Mouse (Mus musculus) MEL (cell line): ENCODE measurements around the gene Mecp2.

Experiments used
- CHD2 ChIP-seq: IDR thresholded peaks from 2 replicates; pipeline ENCODE4 v1.6.1; 2011; ENCODE audit warnings: low read length, improper control_type of control experiment
- EP300 ChIP-seq, 2 experiments: IDR thresholded peaks; 2 replicates each; pipeline ENCODE4 v1.6.1; 2011; ENCODE audit warnings: improper control_type of control experiment in 2 of 2, low read length in 2 of 2, low read depth in 1 of 2, mild to moderate bottlenecking in 1 of 2
- GABPA ChIP-seq: IDR thresholded peaks from 2 replicates; pipeline ENCODE4 v1.6.1; 2012; ENCODE audit warnings: low read depth, mild to moderate bottlenecking, inconsistent platforms, low read length, improper control_type of control experiment, moderate library complexity
- KAT2A ChIP-seq: conservative IDR thresholded peaks from 2 replicates; pipeline ENCODE4 v1.6.1; 2012; ENCODE audit warnings: low read depth, low read length, improper control_type of control experiment, inconsistent platforms
- MYC ChIP-seq: IDR thresholded peaks from 2 replicates; pipeline ENCODE4 v1.6.1; 2011; ENCODE audit warnings: low read depth, mild to moderate bottlenecking, low read length, improper control_type of control experiment, moderate library complexity
- POLR2A ChIP-seq, 2 experiments: IDR thresholded peaks; 2 replicates each; pipeline ENCODE4 v1.6.1; 2011 to 2012; ENCODE audit warnings: low read length in 2 of 2, mild to moderate bottlenecking in 2 of 2, control low read depth in 1 of 2, improper control_type of control experiment in 1 of 2, low read depth in 1 of 2, moderate library complexity in 1 of 2; ENCODE audit not compliant: control insufficient read depth in 1 of 2, insufficient read depth in 1 of 2, poor library complexity in 1 of 2
- POLR2AphosphoS2 ChIP-seq: IDR thresholded peaks from 2 replicates; pipeline ENCODE4 v1.6.1; 2011; ENCODE audit warnings: low read length, improper control_type of control experiment
- UBTF ChIP-seq: IDR thresholded peaks from 2 replicates; pipeline ENCODE4 v1.6.1; 2012; ENCODE audit warnings: low read depth, mild to moderate bottlenecking, inconsistent platforms, low read length, improper control_type of control experiment, moderate library complexity, borderline replicate concordance; ENCODE audit not compliant: insufficient read depth
- ZC3H11A ChIP-seq: IDR thresholded peaks from 2 replicates; pipeline ENCODE4 v1.6.1; 2012; ENCODE audit warnings: low read depth, mild to moderate bottlenecking, inconsistent platforms, low read length, improper control_type of control experiment

- TF ChIP-seq KAT2A = no peak
- TF ChIP-seq POLR2AphosphoS2 = no peak
- no peak for TF ChIP-seq ZC3H11A
- TF ChIP-seq POLR2A (IDR thresholded peaks at IDR 0.05; ENCODE audit: control insufficient read depth in 1 of 2, insufficient read depth in 1 of 2, low read depth in 1 of 2, low read length in 2 of 2, poor library complexity in 1 of 2) = no peak
- TF ChIP-seq UBTF = no peak
- no peak for TF ChIP-seq GABPA
- no peak for TF ChIP-seq MYC
- TF ChIP-seq CHD2 = no peak
- TF ChIP-seq EP300 (IDR thresholded peaks at IDR 0.05; ENCODE audit: low read depth in 1 of 2, low read length in 2 of 2) = no peak
These were observed 128.8 kb downstream of the Mecp2 start for GRCm38 (mm10) chrX:74006401-74006800.
